Mouse (Mus musculus): ENCODE measurements around the gene Rhobtb3.

- TF ChIP-seq CTCF (IDR thresholded peaks at IDR 0.05; ENCODE audit: borderline replicate concordance, insufficient read depth, low read depth, low read length): peak; percentile 46; the same call in 1 of the 2 replicates
- no peak for TF ChIP-seq POLR2A (IDR thresholded peaks at IDR 0.05; ENCODE audit: borderline replicate concordance, insufficient read depth, low read length)
Measured at GRCm38 (mm10) chr13:75877907-75878306, 65.8 kb downstream of the Rhobtb3 start.

Data from cerebellum, adult 2 months (tissue).